Mouse (Mus musculus) bone marrow, adult 2 months (tissue): ENCODE data around the gene Elmod3.

Source experiments
- CTCF ChIP-seq: fragments of 200-500 bp; IDR thresholded peaks from 2 replicates; pipeline ENCODE4 v1.5.1; 2011; ENCODE audit warnings: low read length, control low read depth; ENCODE audit not compliant: control insufficient read depth, insufficient read depth
- POLR2A ChIP-seq: fragments of 200-500 bp; IDR thresholded peaks from 2 replicates; pipeline ENCODE4 v1.6.1; 2011; ENCODE audit warnings: low read depth, mild to moderate bottlenecking, control low read depth, low read length, borderline replicate concordance; ENCODE audit not compliant: control insufficient read depth

DNA sequence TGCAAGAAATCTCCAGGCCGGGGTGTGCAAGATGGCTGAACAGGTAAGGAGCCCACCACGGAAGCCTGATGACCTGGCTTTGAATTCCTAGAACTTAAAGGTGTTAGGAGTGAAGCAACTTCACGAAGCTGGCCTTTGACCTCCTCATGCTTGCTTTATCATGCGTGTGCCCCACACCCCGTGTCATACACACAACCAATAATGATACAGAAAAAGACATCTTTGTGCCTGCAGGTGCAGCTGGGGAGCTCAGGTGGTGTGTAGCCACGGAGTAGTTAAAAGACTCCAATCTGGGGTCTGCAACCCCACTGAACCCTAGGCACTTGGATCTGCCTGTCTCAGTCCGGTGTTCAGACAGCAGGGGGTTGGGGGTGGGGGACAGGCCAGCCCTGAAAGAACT lies 32.7 kb downstream of the Elmod3 start:
- TF ChIP-seq POLR2A (no peak), CTCF (no peak)
